Mouse (Mus musculus) forebrain, embryonic 14.5 days (tissue): ENCODE measurements at regions not wholly inside any gene's neighbourhood (a gene's known extent, or its start where the extent isn't known, plus 50 kb on each side); places are given as distances from the start of the nearest gene placed in this dataset.
A peak's percentile ranks its signal among the peaks of the same experiment; 100 is the strongest.

Experiments used
- ATAC-seq: fragments of 200-750 bp; cut with Nextera tagmentation; 2 replicates; pipeline ENCODE4 v1.8.0; 2017; ENCODE audit warnings: mild to moderate bottlenecking, moderate library complexity
- DNase-seq: peaks from one replicate; pipeline ENCODE4 v3.0.0-alpha.2; 2015; ENCODE audit warnings: low spot score
- H3K27ac ChIP-seq: fragments of 300-500 bp; sonication (generic); 2 replicates; pipeline ENCODE4 v1.5.1; 2014; ENCODE audit warnings: low read depth, mild to moderate bottlenecking, control low read depth, low read length, moderate library complexity
- H3K27me3 ChIP-seq: fragments of 300-500 bp; sonication (generic); replicated peaks from 2 replicates; pipeline ENCODE4 v1.6.1; 2014; ENCODE audit warnings: low read length, control low read depth, mixed read lengths; ENCODE audit not compliant: control insufficient read depth, insufficient read depth
- H3K36me3 ChIP-seq: fragments of 300-500 bp; sonication (generic); 2 replicates; pipeline ENCODE4 v1.6.1; 2014; ENCODE audit warnings: low read length, control low read depth; ENCODE audit not compliant: control insufficient read depth, insufficient read depth
- H3K4me1 ChIP-seq: fragments of 300-500 bp; sonication (generic); 2 replicates; pipeline ENCODE4 v1.6.1; 2014; ENCODE audit warnings: antibody characterized with exemption, low read length, control low read depth; ENCODE audit not compliant: control insufficient read depth, insufficient read depth
- H3K4me2 ChIP-seq: fragments of 300-500 bp; sonication (generic); 2 replicates; pipeline ENCODE4 v1.6.1; 2014; ENCODE audit warnings: mild to moderate bottlenecking, control low read depth, low read length
- H3K4me3 ChIP-seq: fragments of 300-500 bp; sonication (generic); 2 replicates; pipeline ENCODE4 v1.5.1; 2014; ENCODE audit warnings: low read depth, low read length, control low read depth
- H3K9ac ChIP-seq: fragments of 300-500 bp; sonication (generic); 2 replicates; pipeline ENCODE4 v1.6.1; 2014; ENCODE audit warnings: mild to moderate bottlenecking, low read length, control low read depth, moderate library complexity
- H3K9me3 ChIP-seq: fragments of 300-500 bp; sonication (generic); replicated peaks from 2 replicates; pipeline ENCODE4 v1.6.1; 2016; ENCODE audit warnings: low read length, control low read depth, mixed read lengths; ENCODE audit not compliant: control insufficient read depth
- WGBS: fragments of 180-500 bp; shearing (Covaris S2); extraction: QIAGEN DNeasy Blood & Tissue Kit; methylation state at CpG from one replicate; pipeline ENCODE4 v1.1.7; 2014; 5-methylcytosine and 5-hydroxymethylcytosine counted together

GRCm38 (mm10) chr14:102291361-102291760 lies 561.6 kb downstream of the Lmo7 start:
- DNase-seq (no peak), ATAC-seq (no peak)
- Histone ChIP-seq H3K4me2 (no peak overlapping the region), H3K36me3 (no peaks in the 10 kb centered on the region), H3K4me3 (no peak overlapping the region), H3K9ac (no peak overlapping the region), H3K4me1 (no peaks in the 10 kb centered on the region), H3K27ac (no peak overlapping the region), H3K27me3 (no peaks in the 10 kb centered on the region), H3K9me3 (no peaks in the 10 kb centered on the region)
- WGBS: 3% methylated on average over 1 of the region's 1 CpGs

DNA sequence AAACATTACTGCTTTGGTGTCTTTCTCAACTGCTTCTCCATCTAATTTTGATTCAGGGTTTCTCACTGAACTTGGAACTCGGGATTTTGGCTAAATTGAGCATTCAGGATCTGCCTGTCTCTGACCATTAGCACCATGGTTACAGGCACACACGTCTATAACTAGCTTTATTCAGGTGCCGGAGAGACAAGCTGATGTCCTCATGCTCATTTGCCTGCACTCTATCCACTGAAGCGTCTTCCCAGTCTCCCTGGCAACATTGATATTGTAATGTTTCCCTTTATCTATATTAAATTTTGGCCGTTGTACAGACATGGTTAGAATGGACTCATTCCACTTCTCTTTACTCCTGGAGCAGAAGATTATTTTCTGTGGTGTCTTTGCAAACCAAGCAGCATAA lies 520.3 kb downstream of the Lmo7 start:
- WGBS: 25% methylated on average over 5 of the region's 5 CpGs
- H3K36me3 ChIP-seq: no peaks in the 10 kb centered on the region
- no peak overlapping the region for H3K27ac ChIP-seq
- no peak overlapping the region for H3K9ac ChIP-seq
- peaks cover 21% of the 10 kb centered on the region for H3K4me1 ChIP-seq
- ATAC-seq (no peak), DNase-seq (peak; percentile 14)
- no peak overlapping the region for H3K4me2 ChIP-seq
- no peaks in the 10 kb centered on the region for H3K27me3 ChIP-seq
- no peak overlapping the region for H3K4me3 ChIP-seq
- H3K9me3 ChIP-seq: no peaks in the 10 kb centered on the region

GRCm38 (mm10) chr14:102248581-102248980 lies 518.8 kb downstream of the Lmo7 start:
- H3K27ac ChIP-seq: no peak overlapping the region
- DNase-seq (no peak), ATAC-seq (peak; percentile 54)
- no peak overlapping the region for H3K9ac ChIP-seq
- H3K4me3 ChIP-seq: no peak overlapping the region
- no peaks in the 10 kb centered on the region for H3K9me3 ChIP-seq
- no peaks in the 10 kb centered on the region for H3K27me3 ChIP-seq
- no peak overlapping the region for H3K4me2 ChIP-seq
- 49% methylated on average over 2 of the region's 2 CpGs for WGBS
- H3K4me1 ChIP-seq: peaks cover 21% of the 10 kb centered on the region
- no peaks in the 10 kb centered on the region for H3K36me3 ChIP-seq

DNA sequence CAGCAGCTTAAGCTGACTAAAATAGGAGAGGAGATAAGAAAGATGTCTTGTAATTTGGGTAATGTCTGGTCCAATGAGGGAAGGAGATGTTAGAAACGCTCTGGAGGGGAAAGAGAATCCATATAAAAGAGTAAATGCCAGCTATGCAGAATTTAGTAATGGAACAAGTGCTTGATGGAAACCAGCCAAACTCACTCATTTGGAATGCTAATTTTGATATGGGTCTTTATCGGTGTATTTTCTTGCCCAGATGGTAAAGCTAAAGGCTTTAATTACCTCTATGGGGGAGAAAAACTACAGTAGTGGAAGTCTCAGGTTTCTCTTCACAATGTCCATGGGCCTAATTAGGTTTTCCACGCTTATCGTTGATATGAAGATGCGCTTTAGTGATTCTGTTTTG lies 518.3 kb downstream of the Lmo7 start:
- Histone ChIP-seq H3K4me2 (no peak overlapping the region), H3K36me3 (no peaks in the 10 kb centered on the region), H3K27ac (no peak overlapping the region), H3K4me1 (peaks cover 21% of the 10 kb centered on the region), H3K4me3 (no peak overlapping the region), H3K27me3 (no peaks in the 10 kb centered on the region), H3K9ac (no peak overlapping the region), H3K9me3 (no peaks in the 10 kb centered on the region)
- ATAC-seq: peak; percentile 69
- peak; percentile 90 for DNase-seq
- 5% methylated on average over 5 of the region's 5 CpGs for WGBS

- Histone ChIP-seq H3K4me1 (peaks cover 6% of the 10 kb centered on the region), H3K36me3 (no peaks in the 10 kb centered on the region), H3K9ac (no peak overlapping the region), H3K4me2 (no peak overlapping the region), H3K27ac (0 out of 2 replicates have a peak overlapping the region, but pooled peaks have one; percentile 9), H3K9me3 (no peaks in the 10 kb centered on the region), H3K27me3 (no peaks in the 10 kb centered on the region), H3K4me3 (no peak overlapping the region)
- 36% methylated on average over 4 of the region's 4 CpGs for WGBS
- DNase-seq (peak; percentile 44), ATAC-seq (peak; percentile 21; the same call in 1 of the 2 replicates)
These were observed 514.2 kb downstream of the Lmo7 start for GRCm38 (mm10) chr14:102243806-102244536.

DNA sequence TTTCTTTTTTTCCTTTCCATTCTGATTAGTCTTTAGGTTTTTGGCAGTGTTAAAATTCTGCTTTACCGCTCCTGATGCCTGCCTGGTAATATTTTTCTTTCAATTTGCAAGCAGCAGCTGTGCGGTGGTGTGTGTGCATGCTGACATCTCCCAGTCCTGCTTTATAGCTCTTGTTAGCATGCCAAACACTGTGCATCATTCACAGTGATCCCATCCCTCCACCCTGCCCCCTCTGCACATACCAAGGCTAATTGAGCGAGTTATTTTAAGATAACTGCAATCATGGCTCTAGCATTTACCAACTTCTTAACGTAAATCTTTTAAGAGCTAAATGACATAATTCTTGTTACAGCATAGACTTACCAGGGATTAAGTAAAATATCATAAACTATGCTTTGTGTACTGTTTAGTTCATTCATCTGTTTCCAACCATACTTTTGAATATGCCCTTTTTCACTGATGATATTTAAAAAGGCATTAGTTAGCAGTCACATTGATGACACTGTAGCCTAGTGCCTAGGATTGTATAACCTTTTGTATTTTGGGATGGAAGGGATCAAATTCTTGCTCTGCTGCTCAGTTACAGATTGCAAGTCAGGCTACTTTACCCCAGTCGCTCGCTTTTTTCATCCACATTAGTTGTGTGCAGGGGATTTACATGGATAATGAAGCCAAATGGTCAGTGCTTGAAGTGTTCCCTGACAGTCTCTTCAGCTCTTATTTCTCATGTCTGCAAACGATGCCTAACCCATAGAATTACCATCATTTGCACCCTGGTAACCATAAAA lies 487.0 kb downstream of the Lmo7 start:
- H3K27ac ChIP-seq: no peak overlapping the region; the same call in 1 of the 2 replicates
- H3K9ac ChIP-seq: no peak overlapping the region
- no peaks in the 10 kb centered on the region for H3K36me3 ChIP-seq
- no peaks in the 10 kb centered on the region for H3K27me3 ChIP-seq
- no peaks in the 10 kb centered on the region for H3K9me3 ChIP-seq
- WGBS: 36% methylated on average over 7 of the region's 7 CpGs
- 0 out of 2 replicates have a peak, but pooled peaks cover 3% of the 10 kb centered on the region for H3K4me1 ChIP-seq
- no peak overlapping the region for H3K4me3 ChIP-seq
- DNase-seq: peak; percentile 82
- peak; percentile 94 for ATAC-seq
- no peak overlapping the region for H3K4me2 ChIP-seq

DNA sequence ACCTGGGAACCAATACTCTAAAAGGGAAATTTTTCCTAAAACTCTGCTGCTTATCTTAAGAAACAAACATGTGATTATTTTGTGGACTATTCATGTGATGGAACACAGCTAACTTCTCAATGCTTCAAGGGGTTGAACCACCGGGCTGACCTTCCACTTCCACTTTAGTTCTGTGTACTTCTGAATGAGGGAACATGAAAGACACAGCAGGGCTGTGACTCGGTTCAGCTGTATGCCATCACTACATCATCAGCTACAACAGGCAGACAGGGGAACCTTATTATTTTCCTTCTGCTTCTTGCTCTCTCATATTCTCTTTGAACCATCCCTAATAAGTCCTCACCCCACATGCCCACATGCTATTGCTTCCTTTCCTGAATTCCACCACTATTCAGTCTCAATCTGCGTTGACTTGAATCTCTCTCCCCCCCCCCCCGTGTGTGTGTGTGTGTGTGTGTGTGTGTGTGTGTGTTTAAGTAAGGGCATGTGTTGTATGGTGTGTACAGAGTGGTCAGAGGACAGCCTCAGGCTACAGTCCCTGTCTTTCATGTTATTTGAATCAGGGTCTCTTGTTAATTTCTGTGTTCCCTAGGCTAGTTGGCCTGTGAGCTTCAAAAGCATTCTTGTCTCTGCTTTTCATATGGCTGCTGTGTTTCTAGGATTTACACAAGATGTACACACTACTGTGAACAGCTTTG lies 485.7 kb downstream of the Lmo7 start:
- WGBS: 77% methylated on average over 3 of the region's 4 CpGs
- 0 out of 2 replicates have a peak, but pooled peaks cover 3% of the 10 kb centered on the region for H3K4me1 ChIP-seq
- ATAC-seq: 0 out of 2 replicates have a peak, but pooled peaks have one; percentile 10

GRCm38 (mm10) chr14:102212079-102212478 lies 482.3 kb downstream of the Lmo7 start:
- Histone ChIP-seq H3K4me2 (no peak overlapping the region), H3K9ac (no peak overlapping the region), H3K27ac (no peak overlapping the region), H3K36me3 (no peaks in the 10 kb centered on the region), H3K4me3 (no peak overlapping the region), H3K27me3 (no peaks in the 10 kb centered on the region), H3K4me1 (0 out of 2 replicates have a peak, but pooled peaks cover 3% of the 10 kb centered on the region), H3K9me3 (no peaks in the 10 kb centered on the region)
- ATAC-seq: no peak
- 98% methylated on average over 2 of the region's 2 CpGs for WGBS
- no peak for DNase-seq

More for the DNA sequence above, 485.7 kb downstream of the Lmo7 start:
- DNase-seq: no peak
- Histone ChIP-seq H3K4me3 (no peak overlapping the region), H3K4me2 (no peak overlapping the region), H3K9me3 (no peaks in the 10 kb centered on the region), H3K27me3 (no peaks in the 10 kb centered on the region), H3K27ac (no peak overlapping the region), H3K9ac (no peak overlapping the region), H3K36me3 (no peaks in the 10 kb centered on the region)
